Mouse (Mus musculus) intestine, embryonic 16.5 days (tissue): Measurements from ENCODE around the gene Zfp276. TPM values are rescaled to one million over a fixed set of nuclear protein-coding genes. Genes with fewer than 3 reads are reported as not detected.

ENCODE experiments used
- ATAC-seq: fragments of 200-750 bp; cut with Nextera tagmentation; 2 replicates; pipeline ENCODE4 v1.8.0; 2017; ENCODE audit warnings: moderate TSS enrichment, moderate library complexity
- H3K27ac ChIP-seq: fragments of 300-500 bp; sonication (generic); 2 replicates; pipeline ENCODE4 v1.5.1; 2014; ENCODE audit warnings: mild to moderate bottlenecking, low read length
- H3K27me3 ChIP-seq: fragments of 300-500 bp; sonication (generic); replicated peaks from 2 replicates; pipeline ENCODE4 v1.6.1; 2014; ENCODE audit warnings: low read length, control low read depth, mixed read lengths; ENCODE audit not compliant: control insufficient read depth, insufficient read depth
- H3K36me3 ChIP-seq: fragments of 300-500 bp; sonication (generic); 2 replicates; pipeline ENCODE4 v1.6.1; 2014; ENCODE audit warnings: low read length, control low read depth; ENCODE audit not compliant: control insufficient read depth, insufficient read depth
- H3K4me1 ChIP-seq: fragments of 300-500 bp; sonication (generic); 2 replicates; pipeline ENCODE4 v1.6.1; 2014; ENCODE audit warnings: low read length, control low read depth, mixed read lengths; ENCODE audit not compliant: control insufficient read depth, insufficient read depth
- H3K4me2 ChIP-seq: fragments of 300-500 bp; sonication (generic); 2 replicates; pipeline ENCODE4 v1.6.1; 2014; ENCODE audit warnings: low read depth, low read length, control low read depth
- H3K4me3 ChIP-seq: fragments of 300-500 bp; sonication (generic); 2 replicates; pipeline ENCODE4 v1.5.1; 2014; ENCODE audit warnings: mild to moderate bottlenecking, low read length
- H3K9ac ChIP-seq: fragments of 300-500 bp; sonication (generic); 2 replicates; pipeline ENCODE4 v1.6.1; 2014; ENCODE audit warnings: low read depth, low read length
- H3K9me3 ChIP-seq: fragments of 300-500 bp; sonication (generic); 2 replicates; pipeline ENCODE4 v1.6.1; 2016; ENCODE audit warnings: low read length, control low read depth; ENCODE audit not compliant: control insufficient read depth
- WGBS: fragments of 180-500 bp; shearing (Covaris S2); extraction: QIAGEN DNeasy Blood & Tissue Kit; methylation state at CpG from one replicate; pipeline ENCODE4 v1.1.7; 2014; 5-methylcytosine and 5-hydroxymethylcytosine counted together
- polyA plus RNA-seq: library from polyadenylated mRNA; unstranded; fragments of >200 nt; fragmentation: Nextera tagmentation; extraction: Ambion mirVana; gene quantifications from 2 replicates; pipeline ENCODE4 v1.2.1, GENCODE M21; 2015

Zfp276 gene
- polyA plus RNA-seq, 1 experiment from 2014 or later, result 16.5 TPM

DNA sequence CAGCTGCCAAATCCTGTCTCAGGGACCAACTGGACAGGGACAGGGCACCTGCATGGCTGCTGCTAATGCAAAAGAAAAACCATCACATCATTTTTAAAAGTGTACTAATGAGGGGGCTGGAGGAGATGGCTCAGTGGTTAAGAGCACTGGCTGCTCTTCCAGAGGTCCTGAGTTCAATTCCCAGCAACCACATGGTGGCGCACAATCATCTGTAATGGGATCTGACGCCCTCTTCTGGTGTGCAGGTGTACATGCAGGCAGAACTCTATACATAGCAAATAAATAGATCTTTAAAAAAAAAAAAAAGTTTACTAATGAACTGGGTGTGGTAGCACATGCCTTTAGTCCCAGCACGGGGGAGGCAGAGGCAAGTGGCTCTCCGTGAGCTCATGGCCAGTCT, 54.7 kb downstream of the Zfp276 start:
- Histone ChIP-seq H3K27ac (no peak overlapping the region), H3K9ac (no peak overlapping the region), H3K4me3 (no peak overlapping the region), H3K36me3 (0 out of 2 replicates have a peak, but pooled peaks cover 3% of the 10 kb centered on the region), H3K4me1 (no peaks in the 10 kb centered on the region), H3K27me3 (no peaks in the 10 kb centered on the region), H3K9me3 (no peaks in the 10 kb centered on the region), H3K4me2 (no peak overlapping the region)
- 74% methylated on average over 4 of the region's 4 CpGs for WGBS
- ATAC-seq, result no peak

DNA sequence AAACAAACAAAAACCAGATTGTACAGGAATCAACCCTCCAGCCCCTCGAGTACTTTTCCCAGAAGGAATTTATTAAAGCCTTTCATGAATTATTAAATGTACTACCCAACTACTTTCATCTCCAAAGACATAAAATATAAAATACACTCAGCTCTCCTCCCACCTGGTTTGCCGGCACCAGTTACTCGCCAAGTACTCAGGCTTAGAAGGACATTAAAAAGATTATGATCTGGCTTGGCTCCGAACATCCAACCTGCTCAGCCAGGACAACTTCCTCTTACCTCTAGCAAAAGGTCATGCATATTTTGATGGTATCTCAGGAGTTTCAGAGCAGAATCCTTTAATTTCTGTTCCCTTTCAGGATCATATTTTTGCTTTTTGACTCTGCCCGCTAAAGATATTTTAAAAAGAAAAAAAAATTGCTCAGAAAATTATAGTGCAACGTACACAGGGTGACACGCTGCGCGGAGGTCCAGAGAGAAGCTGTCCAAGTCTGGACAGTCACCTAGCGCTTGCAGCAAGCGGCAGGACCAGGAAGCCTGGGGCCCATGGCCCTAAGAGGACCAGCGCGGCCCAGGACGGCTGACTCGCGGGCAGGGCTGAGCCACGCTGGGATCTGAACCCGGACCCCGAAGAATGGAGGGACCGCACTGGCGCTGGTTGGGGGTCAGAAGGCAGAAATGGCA, 63.9 kb downstream of the Zfp276 start:
- peak overlapping the region; percentile 75 for H3K9ac ChIP-seq
- H3K9me3 ChIP-seq, result no peaks in the 10 kb centered on the region
- no peak overlapping the region for H3K27ac ChIP-seq
- H3K4me3 ChIP-seq, result peak overlapping the region; percentile 76
- no peaks in the 10 kb centered on the region for H3K36me3 ChIP-seq
- peak; percentile 91 for ATAC-seq
- H3K27me3 ChIP-seq, result no peaks in the 10 kb centered on the region
- peaks cover 2% of the 10 kb centered on the region; the same call in 1 of the 2 replicates for H3K4me1 ChIP-seq
- H3K4me2 ChIP-seq, result peak overlapping the region; percentile 82
- 5% methylated on average over 21 of the region's 21 CpGs for WGBS

DNA sequence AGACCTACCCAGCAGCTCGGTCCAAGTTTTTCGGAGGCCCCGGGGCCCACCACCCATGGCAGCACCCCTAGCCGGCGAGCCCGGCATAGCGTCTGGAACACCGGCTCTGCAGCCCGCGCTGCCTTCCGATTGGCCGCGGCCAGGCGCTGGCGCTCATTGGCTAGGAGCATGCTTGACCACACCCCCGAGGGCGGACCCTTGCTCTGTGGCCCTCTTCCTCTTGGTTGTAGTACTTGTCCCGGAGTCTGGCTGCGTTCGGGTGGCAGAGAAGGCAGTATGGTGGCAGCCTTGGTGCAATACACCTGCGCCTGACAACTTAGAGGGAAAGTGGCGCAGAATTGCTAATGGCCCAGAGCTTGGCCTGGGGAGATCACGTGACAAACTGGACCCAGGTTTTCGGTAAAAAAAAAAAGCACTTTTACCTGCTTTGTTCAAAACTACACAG, 64.5 kb downstream of the Zfp276 start, which contains the start of gene Fanca:
TSS of gene Fanca (minus strand) at position 110 of the 445 bp plus-strand sequence.
- H3K4me3 ChIP-seq, result peak within 1 kb of the TSS; percentile 76

More for the DNA sequence above, 64.5 kb downstream of the Zfp276 start, which contains the start of gene Fanca:
- Histone ChIP-seq H3K27me3 (no peaks in the 10 kb centered on the region), H3K27ac (peak within 1 kb of the TSS; percentile 31; the same call in 1 of the 2 replicates), H3K4me1 (peaks cover 2% of the 10 kb centered on the region; the same call in 1 of the 2 replicates), H3K36me3 (no peaks in the 10 kb centered on the region), H3K9me3 (no peaks in the 10 kb centered on the region), H3K4me2 (peak within 1 kb of the TSS; percentile 82), H3K9ac (peak within 1 kb of the TSS; percentile 75)
- WGBS, result under 1% methylated on average over 24 of the region's 24 CpGs
- peak; percentile 100 for ATAC-seq

Other genes with a start within 250 kb of the Zfp276 start
- gene Ankrd11, start 211.9 kb upstream of the Zfp276 start, polyA plus RNA-seq, result 19.2 and 19.5 TPM in 2 replicates
- 54.4 and 55.6 TPM in 2 replicates for gene Spg7, start 191.3 kb upstream of the Zfp276 start, polyA plus RNA-seq
- gene Rpl13, start 151.8 kb upstream of the Zfp276 start, polyA plus RNA-seq, result 1,403 and 1,521 TPM in 2 replicates
- gene Cpne7, start 136.8 kb upstream of the Zfp276 start, polyA plus RNA-seq, result 0.78 and 0.93 TPM in 2 replicates
- 9.3 and 9.6 TPM in 2 replicates for gene Sult5a1, start 95.9 kb upstream of the Zfp276 start, polyA plus RNA-seq
- gene Dpep1, start 68.0 kb upstream of the Zfp276 start, polyA plus RNA-seq, result 7.5 and 12.6 TPM in 2 replicates
- gene Chmp1a, start 41.4 kb upstream of the Zfp276 start, polyA plus RNA-seq, result 173 and 184 TPM in 2 replicates
- gene Spata33, start 41.4 kb upstream of the Zfp276 start, polyA plus RNA-seq, result 1.7 and 2.7 TPM in 2 replicates
- gene Cdk10, start 29.4 kb upstream of the Zfp276 start, polyA plus RNA-seq, result 23.7 and 27.8 TPM in 2 replicates
- gene Spata2l, start 18.0 kb upstream of the Zfp276 start, polyA plus RNA-seq, result 6.0 TPM in 2 replicates
- 16.3 and 19.3 TPM in 2 replicates for gene Vps9d1, start 153 bp downstream of the Zfp276 start, polyA plus RNA-seq
- 15.8 and 20.2 TPM in 2 replicates for gene Fanca, start 64.4 kb downstream of the Zfp276 start, polyA plus RNA-seq
- gene Spire2, start 78.5 kb downstream of the Zfp276 start, polyA plus RNA-seq, result 0.89 and 2.0 TPM in 2 replicates
- gene Tcf25, start 119.6 kb downstream of the Zfp276 start, polyA plus RNA-seq, result 155 and 161 TPM in 2 replicates
- gene Mc1r, start 152.9 kb downstream of the Zfp276 start, polyA plus RNA-seq, result not detected in 2 replicates
- gene Tubb3, start 157.2 kb downstream of the Zfp276 start, polyA plus RNA-seq, result 45.6 and 52.6 TPM in 2 replicates
- 26.5 and 27.4 TPM in 2 replicates for gene Def8, start 169.3 kb downstream of the Zfp276 start, polyA plus RNA-seq
- 45.3 and 48.7 TPM in 2 replicates for gene Afg3l1, start 223.7 kb downstream of the Zfp276 start, polyA plus RNA-seq